Mouse (Mus musculus): Measurements from ENCODE around the gene Olfr727. TPM values are rescaled to one million over a fixed set of nuclear protein-coding genes. Genes with fewer than 3 reads are reported as not detected.

Olfr727 gene
- polyA plus RNA-seq (2017; shearing (Covaris generic)), result not detected

GRCm38 (mm10) chr14:50122886-50123285 lies at the start of gene Olfr727:
TSS of gene Olfr727 (plus strand) at chr14:50123186.

GRCm38 (mm10) chr14:50090853-50091252 lies 32.1 kb upstream of the Olfr727 start, which contains the start of gene Olfr726:
TSS of gene Olfr726 (minus strand) at chr14:50090953.

GRCm38 (mm10) chr14:50142580-50142979 lies 19.6 kb downstream of the Olfr727 start, which contains the start of gene Olfr728:
TSS of gene Olfr728 (minus strand) at chr14:50142680.

GRCm38 (mm10) chr14:50152810-50153209 lies 29.8 kb downstream of the Olfr727 start, which contains the start of gene Olfr729:
TSS of gene Olfr729 (minus strand) at chr14:50152910.

Other genes with a start within 250 kb of the Olfr727 start
- gene Olfr722, start 221.2 kb upstream of the Olfr727 start, polyA plus RNA-seq (2017; shearing (Covaris generic)), result not detected
- gene Olfr723, start 191.4 kb upstream of the Olfr727 start, polyA plus RNA-seq (2017; shearing (Covaris generic)), result not detected
- gene Olfr724, start 159.9 kb upstream of the Olfr727 start, polyA plus RNA-seq (2017; shearing (Covaris generic)), result not detected
- not detected for gene Olfr725, start 82.8 kb upstream of the Olfr727 start, polyA plus RNA-seq (2017; shearing (Covaris generic))
- not detected for gene Olfr726, start 32.2 kb upstream of the Olfr727 start, polyA plus RNA-seq (2017; shearing (Covaris generic))
- gene Olfr728, start 19.5 kb downstream of the Olfr727 start, polyA plus RNA-seq (2017; shearing (Covaris generic)), result not detected
- gene Olfr729, start 29.7 kb downstream of the Olfr727 start, polyA plus RNA-seq (2017; shearing (Covaris generic)), result not detected
- gene Olfr730, start 65.0 kb downstream of the Olfr727 start, polyA plus RNA-seq (2017; shearing (Covaris generic)), result not detected
- gene Olfr731, start 118.7 kb downstream of the Olfr727 start, polyA plus RNA-seq (2017; shearing (Covaris generic)), result not detected
- gene Olfr732, start 161.0 kb downstream of the Olfr727 start, polyA plus RNA-seq (2017; shearing (Covaris generic)), result not detected
- not detected for gene Olfr733, start 178.3 kb downstream of the Olfr727 start, polyA plus RNA-seq (2017; shearing (Covaris generic))
- not detected for gene Olfr734, start 203.6 kb downstream of the Olfr727 start, polyA plus RNA-seq (2017; shearing (Covaris generic))
- not detected for gene Olfr735, start 225.7 kb downstream of the Olfr727 start, polyA plus RNA-seq (2017; shearing (Covaris generic))
- not detected for gene Tlr11, start 234.7 kb downstream of the Olfr727 start, polyA plus RNA-seq (2017; shearing (Covaris generic))

All from inflammation-experienced regulatory T-cells, adult 16 weeks (primary cell).